Mouse (Mus musculus) liver, embryonic 13.5 days (tissue): Measurements from ENCODE around the gene Ttc39a. TPM values are rescaled to one million over a fixed set of nuclear protein-coding genes. Genes with fewer than 3 reads are reported as not detected.
"Not testable (repeated sequence)": the region's sequence is repeated elsewhere in the genome, so short reads cannot be mapped to it uniquely, and the experiment has no call there.

Source experiments
- ATAC-seq: fragments of 200-750 bp; cut with Nextera tagmentation; 2 replicates; pipeline ENCODE4 v1.8.0; 2017; ENCODE audit warnings: low read depth, mild to moderate bottlenecking, moderate number of reproducible peaks, moderate library complexity
- DNase-seq: peaks from one replicate; pipeline ENCODE4 v3.0.0; 2022
- H3K27ac ChIP-seq: fragments of 300-500 bp; sonication (generic); 2 replicates; pipeline ENCODE4 v1.5.1; 2015; ENCODE audit warnings: moderate library complexity, mild to moderate bottlenecking, inconsistent platforms
- H3K27me3 ChIP-seq: fragments of 300-500 bp; sonication (generic); 2 replicates; pipeline ENCODE4 v1.6.1; 2015; ENCODE audit warnings: mild to moderate bottlenecking, inconsistent platforms
- H3K36me3 ChIP-seq: fragments of 300-500 bp; sonication (generic); 2 replicates; pipeline ENCODE4 v1.6.1; 2015; ENCODE audit warnings: mild to moderate bottlenecking, inconsistent platforms
- H3K4me1 ChIP-seq: fragments of 300-500 bp; sonication (generic); replicated peaks from 2 replicates; pipeline ENCODE4 v1.6.1; 2015; ENCODE audit warnings: inconsistent platforms
- H3K4me2 ChIP-seq: fragments of 300-500 bp; sonication (generic); 2 replicates; pipeline ENCODE4 v1.6.1; 2015; ENCODE audit warnings: inconsistent platforms, mild to moderate bottlenecking, moderate library complexity
- H3K4me3 ChIP-seq: fragments of 300-500 bp; sonication (generic); replicated peaks from 2 replicates; pipeline ENCODE4 v1.5.1; 2015; ENCODE audit warnings: mild to moderate bottlenecking, inconsistent platforms
- H3K9ac ChIP-seq: fragments of 300-500 bp; sonication (generic); 2 replicates; pipeline ENCODE4 v1.6.1; 2015; ENCODE audit warnings: mild to moderate bottlenecking, inconsistent platforms
- H3K9me3 ChIP-seq: fragments of 300-500 bp; sonication (generic); replicated peaks from 2 replicates; pipeline ENCODE4 v1.6.1; 2016; ENCODE audit warnings: inconsistent platforms
- WGBS: fragments of 180-500 bp; shearing (Covaris S2); methylation state at CpG from one replicate; pipeline ENCODE4 v1.1.7; 2015; ENCODE audit not compliant: insufficient replicate concordance; 5-methylcytosine and 5-hydroxymethylcytosine counted together
- polyA plus RNA-seq: library from polyadenylated mRNA; unstranded; fragments of >200 nt; fragmentation: Nextera tagmentation; extraction: Ambion mirVana; gene quantifications from 2 replicates; pipeline ENCODE4 v1.2.1, GENCODE M21; 2015

Ttc39a gene
- polyA plus RNA-seq = 14.2 and 14.7 TPM in 2 replicates

DNA sequence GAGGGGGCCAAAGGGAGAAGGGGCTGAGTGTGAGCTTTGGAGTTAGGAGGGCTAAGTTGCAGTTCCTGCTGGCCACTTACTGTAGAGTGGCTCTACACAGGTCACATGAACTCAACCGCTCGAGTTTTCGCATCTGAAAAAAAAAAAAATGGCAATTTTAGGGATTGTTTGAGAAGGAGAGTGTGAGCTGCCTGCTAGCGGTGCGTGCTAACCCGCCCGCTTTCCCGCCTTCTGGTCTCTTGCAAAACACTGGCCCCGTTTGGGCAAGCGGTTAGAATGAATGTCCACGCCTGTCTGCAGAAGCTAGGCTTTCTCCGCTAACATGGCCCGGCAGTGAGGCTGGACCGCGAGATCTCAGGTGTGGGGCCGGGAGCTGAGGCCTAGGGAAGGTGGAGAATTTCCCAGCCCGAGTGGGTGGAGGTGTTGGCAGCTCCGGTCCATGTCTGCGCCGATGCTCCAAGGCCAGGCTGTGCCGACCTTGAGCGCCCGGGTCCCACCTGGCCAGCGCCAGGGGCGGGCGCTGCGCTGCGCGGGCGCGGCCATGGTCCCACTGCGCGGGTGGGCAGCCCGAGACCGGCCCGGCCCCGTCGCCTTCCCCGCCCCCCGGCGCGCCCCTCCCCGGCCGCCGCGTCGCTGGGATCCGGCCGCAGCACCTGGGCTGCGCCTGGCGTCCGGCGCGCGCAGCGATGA lies at the start of gene Ttc39a:
Ttc39a (plus strand) TSS at position 138 of the 690 bp plus-strand sequence.
- Histone ChIP-seq H3K4me1 (peaks cover 91% of the 10 kb centered on the region), H3K9me3 (no peaks in the 10 kb centered on the region), H3K36me3 (peaks cover 30% of the 10 kb centered on the region), H3K4me3 (peak within 1 kb of the TSS; percentile 78), H3K9ac (peak within 1 kb of the TSS; percentile 92), H3K27me3 (no peaks in the 10 kb centered on the region), H3K27ac (peak within 1 kb of the TSS; percentile 98), H3K4me2 (peak within 1 kb of the TSS; percentile 89)
- WGBS = under 1% methylated on average over 28 of the region's 56 CpGs
- DNase-seq (peak; percentile 55), ATAC-seq (peak; percentile 52)

DNA sequence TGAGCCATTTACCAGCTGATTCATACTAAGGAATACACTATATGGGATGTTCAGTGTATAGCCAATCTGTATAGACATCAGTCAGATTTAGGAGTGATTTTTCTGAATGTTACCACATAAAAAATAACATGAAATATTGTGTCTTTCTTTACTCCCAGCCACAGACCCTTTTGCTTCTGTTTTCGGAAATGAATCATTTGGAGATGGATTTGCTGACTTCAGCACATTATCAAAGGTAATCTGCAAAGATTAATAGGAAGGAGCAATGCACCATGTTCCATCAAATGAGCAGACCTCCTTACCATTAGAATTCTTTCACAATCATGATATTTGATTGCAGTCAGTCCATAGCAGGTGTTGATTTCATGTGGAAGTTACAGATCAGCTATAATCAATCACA lies 28.3 kb upstream of the Ttc39a start:
- 84% methylated on average over 1 of the region's 1 CpGs for WGBS
- H3K27me3 ChIP-seq = no peaks in the 10 kb centered on the region
- H3K9me3 ChIP-seq = no peaks in the 10 kb centered on the region
- no peak for ATAC-seq
- H3K4me2 ChIP-seq = no peak overlapping the region
- no peak overlapping the region for H3K9ac ChIP-seq
- H3K4me1 ChIP-seq = no peaks in the 10 kb centered on the region
- no peak for DNase-seq
- no peak overlapping the region for H3K4me3 ChIP-seq
- H3K36me3 ChIP-seq = peaks cover 48% of the 10 kb centered on the region
- no peak overlapping the region for H3K27ac ChIP-seq

DNA sequence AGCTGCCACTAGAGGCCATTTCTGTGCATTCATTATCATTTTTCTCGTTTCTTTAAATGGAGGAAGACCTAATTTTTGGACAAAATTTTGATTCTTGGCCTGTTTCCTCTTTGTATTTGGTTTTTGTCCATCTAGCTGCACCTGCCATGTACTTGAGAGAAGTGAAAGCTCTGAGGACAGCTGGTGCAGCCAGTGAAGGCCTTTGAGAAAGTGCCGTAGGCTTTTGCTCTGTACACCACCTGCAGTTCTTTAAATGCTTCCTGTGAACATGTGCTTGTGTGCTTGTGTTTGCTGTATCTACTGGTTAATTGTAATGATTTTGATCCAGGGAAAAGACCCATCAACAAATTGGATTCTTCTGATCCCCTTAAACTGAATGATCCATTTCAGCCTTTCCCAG lies 24.0 kb upstream of the Ttc39a start:
- Histone ChIP-seq H3K9ac (no peak overlapping the region), H3K27ac (no peak overlapping the region), H3K9me3 (no peaks in the 10 kb centered on the region), H3K4me1 (no peaks in the 10 kb centered on the region), H3K4me3 (no peak overlapping the region), H3K27me3 (no peaks in the 10 kb centered on the region), H3K36me3 (peaks cover 27% of the 10 kb centered on the region), H3K4me2 (no peak overlapping the region)
- ATAC-seq (no peak), DNase-seq (no peak)
- 83% methylated on average over 2 of the region's 2 CpGs for WGBS

DNA sequence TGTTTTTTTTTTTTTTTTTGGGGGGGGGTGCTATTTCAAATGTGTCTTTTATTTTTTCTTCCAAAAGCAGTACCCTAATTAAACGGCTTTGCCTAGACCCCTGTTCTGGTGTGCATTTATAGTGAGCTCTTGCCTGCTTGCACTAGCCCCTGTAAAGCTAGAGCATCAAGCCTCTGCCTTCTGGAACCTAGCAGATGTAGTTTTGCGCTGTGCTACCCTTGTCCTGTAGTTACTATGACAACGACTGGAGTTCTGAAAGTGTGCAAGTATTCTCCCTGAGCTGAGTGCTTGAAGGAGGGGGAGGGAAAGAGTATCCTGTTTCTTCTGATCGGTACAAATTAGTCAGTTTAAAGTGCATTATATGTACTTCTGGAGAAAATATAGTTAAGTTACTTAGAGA lies 20.8 kb upstream of the Ttc39a start:
- Histone ChIP-seq H3K9me3 (no peaks in the 10 kb centered on the region), H3K9ac (no peak overlapping the region), H3K4me3 (no peak overlapping the region), H3K4me2 (no peak overlapping the region), H3K27ac (no peak overlapping the region), H3K27me3 (no peaks in the 10 kb centered on the region), H3K4me1 (no peaks in the 10 kb centered on the region), H3K36me3 (peaks cover 21% of the 10 kb centered on the region)
- DNase-seq (no peak), ATAC-seq (no peak)
- 85% methylated on average over 4 of the region's 4 CpGs for WGBS

DNA sequence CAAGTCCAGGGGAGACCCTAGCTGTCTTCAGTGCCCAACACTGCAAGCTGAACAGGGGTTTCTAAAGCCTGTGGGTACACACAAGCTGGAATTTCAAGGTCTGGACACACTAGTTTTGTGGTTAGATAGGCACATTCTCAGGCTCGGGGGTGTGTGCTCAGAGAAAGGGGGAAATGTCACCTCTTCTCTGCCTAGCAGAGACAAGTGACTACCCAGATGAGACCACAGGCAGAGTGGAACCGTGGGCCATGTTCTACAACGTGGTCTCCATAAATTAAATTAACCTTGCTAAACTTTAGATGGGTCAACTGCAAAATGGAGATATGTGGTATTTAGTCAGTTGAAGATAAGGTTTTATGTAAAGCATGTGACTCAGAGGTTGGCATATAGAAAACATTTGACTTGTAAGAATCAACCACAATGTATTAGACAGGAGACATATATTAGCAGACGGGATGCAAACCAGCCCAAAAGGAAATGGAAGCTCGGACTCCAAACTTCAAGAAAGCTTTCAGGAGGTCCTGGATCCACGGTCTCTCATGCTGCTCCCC lies 13.1 kb upstream of the Ttc39a start:
- Histone ChIP-seq H3K4me1 (peaks cover 24% of the 10 kb centered on the region), H3K27ac (no peak overlapping the region; the same call in 1 of the 2 replicates), H3K36me3 (peaks cover 9% of the 10 kb centered on the region), H3K9me3 (no peaks in the 10 kb centered on the region), H3K27me3 (0 out of 2 replicates have a peak, but pooled peaks cover 5% of the 10 kb centered on the region), H3K4me2 (peak overlapping the region; percentile 56; the same call in 1 of the 2 replicates), H3K9ac (peak overlapping the region; percentile 46; the same call in 1 of the 2 replicates), H3K4me3 (no peak overlapping the region)
- no peak for DNase-seq
- 39% methylated on average over 6 of the region's 6 CpGs for WGBS
- ATAC-seq = no peak

DNA sequence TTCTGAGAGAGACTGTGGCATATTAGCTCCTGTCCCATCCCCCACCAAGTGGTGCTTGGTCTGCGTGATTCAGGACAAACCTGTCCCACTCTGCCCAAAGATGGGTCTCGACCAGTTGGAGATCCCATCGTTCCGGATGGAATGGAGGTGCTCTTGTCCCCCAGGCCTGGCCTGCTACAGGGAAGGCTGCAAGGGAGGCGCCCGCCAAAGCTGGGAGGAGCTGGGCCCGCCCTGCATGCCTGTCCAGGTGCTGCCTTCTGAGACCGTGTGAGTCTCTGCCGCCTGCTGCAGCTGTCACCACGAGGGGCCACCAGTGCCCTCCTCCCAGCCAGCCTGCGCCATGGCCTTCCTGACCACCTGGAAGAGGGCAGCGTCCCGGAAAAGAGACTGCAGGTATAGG lies 12.5 kb upstream of the Ttc39a start:
- WGBS = 21% methylated on average over 13 of the region's 13 CpGs
- DNase-seq (peak; percentile 37), ATAC-seq (peak; percentile 88)
- H3K4me1 ChIP-seq = peaks cover 24% of the 10 kb centered on the region
- H3K4me3 ChIP-seq = peak overlapping the region; percentile 30
- no peak overlapping the region for H3K27ac ChIP-seq
- H3K36me3 ChIP-seq = peaks cover 5% of the 10 kb centered on the region
- no peaks in the 10 kb centered on the region for H3K9me3 ChIP-seq
- peak overlapping the region; percentile 46; the same call in 1 of the 2 replicates for H3K9ac ChIP-seq
- peak overlapping the region; percentile 56 for H3K4me2 ChIP-seq
- 0 out of 2 replicates have a peak, but pooled peaks cover 5% of the 10 kb centered on the region for H3K27me3 ChIP-seq

DNA sequence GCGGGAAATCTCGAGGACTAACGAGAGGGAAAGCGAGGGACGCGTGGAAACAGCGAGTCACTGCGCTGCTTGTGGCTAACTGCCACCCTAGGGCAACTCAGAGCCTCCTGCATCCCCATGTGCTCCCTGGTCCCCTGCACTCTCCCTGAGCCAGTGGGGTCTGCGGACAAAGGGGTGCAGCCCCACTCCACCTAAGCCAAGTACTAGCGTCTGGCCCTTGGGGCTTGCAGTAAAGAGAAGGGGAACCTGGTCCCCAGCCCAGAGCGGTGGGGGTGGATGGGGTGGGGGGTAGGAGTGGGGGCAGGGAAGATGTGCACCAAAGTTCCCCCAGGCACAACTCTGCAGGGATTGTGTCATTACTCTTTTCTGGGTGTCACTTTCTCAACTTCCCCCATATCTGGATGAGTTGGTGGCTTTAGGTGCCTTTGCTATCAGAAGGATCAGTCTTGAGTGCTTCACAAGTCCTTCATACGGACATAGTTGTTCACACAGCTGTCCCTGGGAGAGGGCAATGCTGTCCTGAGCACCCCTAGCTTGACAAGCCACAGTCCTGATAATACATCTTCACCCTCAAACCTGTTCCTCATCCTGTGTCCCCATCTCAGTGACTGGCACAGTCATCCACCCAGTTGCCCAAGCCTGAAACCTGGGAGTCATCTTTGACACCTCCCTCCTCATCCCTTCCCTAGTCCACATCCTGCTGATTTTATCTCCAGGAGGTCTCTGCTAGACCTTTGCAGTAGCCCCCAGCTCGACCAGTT lies 11.9 kb upstream of the Ttc39a start:
- peak overlapping the region; percentile 46; the same call in 1 of the 2 replicates for H3K9ac ChIP-seq
- H3K27me3 ChIP-seq = 0 out of 2 replicates have a peak, but pooled peaks cover 5% of the 10 kb centered on the region
- peak overlapping the region; percentile 56 for H3K4me2 ChIP-seq
- DNase-seq = no peak
- ATAC-seq = peak; percentile 41
- H3K4me3 ChIP-seq = peak overlapping the region; percentile 30
- 45% methylated on average over 13 of the region's 13 CpGs for WGBS
- H3K9me3 ChIP-seq = no peaks in the 10 kb centered on the region
- H3K36me3 ChIP-seq = peaks cover 3% of the 10 kb centered on the region
- peaks cover 24% of the 10 kb centered on the region for H3K4me1 ChIP-seq
- no peak overlapping the region for H3K27ac ChIP-seq

DNA sequence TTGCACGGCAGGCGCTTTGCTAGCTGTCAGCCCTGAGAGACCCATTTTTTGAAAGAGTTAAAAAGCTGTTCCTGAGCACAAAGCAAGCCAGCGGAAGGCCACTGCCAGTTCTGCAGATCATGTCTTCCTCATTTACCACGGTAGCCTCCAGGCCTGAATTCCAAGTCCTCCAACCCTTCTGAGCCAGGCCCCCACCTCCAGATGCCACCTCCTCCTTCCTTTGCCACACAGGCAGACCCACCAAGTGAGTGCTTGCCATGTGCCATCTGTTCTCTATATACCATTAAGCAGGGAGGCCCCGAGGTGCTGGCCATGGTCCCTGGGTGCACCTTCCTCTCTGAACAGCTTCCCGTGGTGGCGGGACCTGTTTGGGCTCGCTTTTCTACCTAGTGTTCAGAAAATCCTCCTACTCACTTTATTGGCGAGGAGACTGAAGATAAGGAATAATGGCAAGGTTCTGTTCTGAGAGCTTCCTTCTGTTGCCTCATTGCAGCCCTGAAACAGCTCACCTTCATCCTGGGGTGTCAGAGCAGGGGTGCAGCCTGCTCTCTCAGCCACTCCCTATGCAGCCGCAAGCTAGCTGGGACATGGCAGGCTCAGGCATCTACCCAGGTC lies 6.0 kb upstream of the Ttc39a start:
- Histone ChIP-seq H3K9ac (no peak overlapping the region), H3K36me3 (peaks cover 37% of the 10 kb centered on the region), H3K4me3 (no peak overlapping the region), H3K9me3 (no peaks in the 10 kb centered on the region), H3K4me2 (no peak overlapping the region), H3K27me3 (no peaks in the 10 kb centered on the region), H3K4me1 (peaks cover 38% of the 10 kb centered on the region), H3K27ac (peak overlapping the region; percentile 30)
- no peak for ATAC-seq
- DNase-seq = no peak
- WGBS = 78% methylated on average over 10 of the region's 10 CpGs

DNA sequence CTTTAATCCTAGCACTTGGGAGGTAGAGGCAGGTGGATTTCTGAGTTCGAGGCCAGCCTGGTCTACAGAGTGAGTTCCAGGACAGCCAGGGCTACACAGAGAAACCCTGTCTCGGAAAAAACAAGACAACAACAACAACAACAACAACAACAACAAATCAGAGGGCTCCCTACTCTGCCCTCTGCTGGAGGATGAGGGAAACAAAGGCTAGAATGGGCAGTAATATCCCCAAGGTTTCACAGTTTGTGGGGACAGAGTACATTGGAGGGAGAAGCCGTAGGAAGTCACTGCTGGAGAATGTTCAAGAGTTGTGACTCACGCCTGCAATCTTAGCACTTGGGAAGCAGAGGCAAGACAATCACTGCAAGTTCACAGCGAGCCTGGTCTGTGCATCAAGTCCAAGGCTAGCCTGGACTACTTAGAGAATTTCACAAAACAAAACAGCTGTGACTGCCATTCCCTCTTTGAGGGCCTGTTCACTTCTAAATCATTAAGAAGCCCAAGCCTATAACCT lies 5.2 kb upstream of the Ttc39a start:
- no peak overlapping the region for H3K4me2 ChIP-seq
- no peak overlapping the region for H3K4me3 ChIP-seq
- DNase-seq (no peak), ATAC-seq (no peak)
- no peak overlapping the region for H3K9ac ChIP-seq
- H3K36me3 ChIP-seq = peaks cover 37% of the 10 kb centered on the region
- peak overlapping the region; percentile 37 for H3K27ac ChIP-seq
- WGBS = 70% methylated on average over 5 of the region's 5 CpGs
- no peaks in the 10 kb centered on the region for H3K9me3 ChIP-seq
- no peaks in the 10 kb centered on the region for H3K27me3 ChIP-seq
- peaks cover 45% of the 10 kb centered on the region for H3K4me1 ChIP-seq

DNA sequence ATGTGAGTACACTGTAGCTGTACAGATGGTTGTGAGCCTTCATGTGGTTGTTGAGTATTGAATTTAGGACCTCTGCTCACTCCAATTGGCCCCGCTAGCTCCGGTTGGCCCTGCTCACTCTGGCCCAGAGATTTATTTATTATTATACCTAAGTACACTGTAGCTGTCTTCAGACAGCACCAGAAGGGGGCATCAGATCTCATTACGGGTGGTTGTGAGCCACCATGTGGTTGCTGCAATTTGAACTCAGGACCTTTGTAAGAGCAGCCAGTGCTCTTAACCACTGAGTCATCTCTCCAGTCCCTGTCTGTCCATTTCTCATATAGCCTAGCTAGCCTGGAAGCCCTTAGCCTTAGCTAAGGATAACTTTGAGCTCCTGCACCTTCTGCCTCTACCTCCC lies 1.5 kb upstream of the Ttc39a start:
- 68% methylated on average over 3 of the region's 3 CpGs for WGBS
- Histone ChIP-seq H3K36me3 (peaks cover 37% of the 10 kb centered on the region), H3K4me2 (peak overlapping the region; percentile 89), H3K9ac (peak overlapping the region; percentile 92), H3K27ac (peak overlapping the region; percentile 98), H3K4me3 (peak overlapping the region; percentile 78), H3K4me1 (peaks cover 78% of the 10 kb centered on the region)
- not testable (repeated sequence) for H3K27me3 ChIP-seq, ATAC-seq, H3K9me3 ChIP-seq
- DNase-seq = peak; percentile 25

DNA sequence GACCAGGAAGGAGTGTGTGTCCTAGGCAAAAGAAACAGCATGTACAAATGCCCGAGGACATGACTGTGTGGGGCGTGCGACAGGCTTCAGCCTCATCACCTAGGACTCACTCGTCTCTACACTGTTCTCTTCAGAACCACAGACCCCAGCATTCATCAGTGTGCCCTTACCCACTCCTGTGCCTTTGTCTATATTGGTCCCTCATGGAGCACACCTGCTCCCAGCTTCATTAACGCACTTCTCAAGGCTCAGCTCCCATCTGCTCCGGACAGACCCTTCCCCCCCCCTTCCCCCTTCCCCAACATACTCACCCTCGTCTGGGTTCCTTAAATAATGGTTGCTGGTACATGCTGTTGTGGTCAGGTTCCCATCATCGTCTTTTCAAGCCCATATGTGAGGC lies 1.0 kb upstream of the Ttc39a start:
- Histone ChIP-seq H3K4me1 (peaks cover 84% of the 10 kb centered on the region), H3K9me3 (no peaks in the 10 kb centered on the region), H3K4me2 (peak overlapping the region; percentile 89), H3K4me3 (peak overlapping the region; percentile 78), H3K36me3 (peaks cover 37% of the 10 kb centered on the region), H3K9ac (peak overlapping the region; percentile 92), H3K27me3 (no peaks in the 10 kb centered on the region), H3K27ac (peak overlapping the region; percentile 98)
- DNase-seq (no peak), ATAC-seq (no peak)
- WGBS = 59% methylated on average over 8 of the region's 8 CpGs
